Mouse (Mus musculus): ENCODE measurements around the gene Insl6.

Gene Insl6

GRCm38 (mm10) chr19:29287863-29288262, 37.3 kb downstream of the Insl6 start:
- no peak for DNase-seq (ENCODE audit: low spot score)

DNA sequence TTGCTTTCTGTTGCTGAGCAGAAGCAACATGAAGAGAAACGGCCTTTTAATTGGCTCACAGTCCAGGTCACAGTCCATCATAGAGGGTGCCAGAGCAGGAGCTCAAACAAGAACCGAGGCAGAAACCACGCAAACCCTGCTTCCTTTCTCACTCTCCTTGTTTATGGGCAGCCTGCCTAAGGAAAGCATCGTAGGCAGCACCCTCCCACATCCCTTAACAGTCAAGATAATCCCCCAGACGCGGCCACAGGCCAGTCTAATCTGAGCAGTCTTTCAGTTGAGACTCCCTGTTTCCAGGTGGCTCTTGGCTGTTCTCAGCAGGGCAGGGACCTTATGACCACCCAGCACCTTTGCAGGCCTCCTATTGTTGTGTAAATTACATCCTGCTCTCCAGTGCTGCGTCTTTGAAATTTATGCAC, 39.7 kb downstream of the Insl6 start:
- no peak for DNase-seq (ENCODE audit: low spot score)

- no peak for DNase-seq (ENCODE audit: low spot score)
Observed at GRCm38 (mm10) chr19:29278944-29279587, 46.1 kb downstream of the Insl6 start.

DNA sequence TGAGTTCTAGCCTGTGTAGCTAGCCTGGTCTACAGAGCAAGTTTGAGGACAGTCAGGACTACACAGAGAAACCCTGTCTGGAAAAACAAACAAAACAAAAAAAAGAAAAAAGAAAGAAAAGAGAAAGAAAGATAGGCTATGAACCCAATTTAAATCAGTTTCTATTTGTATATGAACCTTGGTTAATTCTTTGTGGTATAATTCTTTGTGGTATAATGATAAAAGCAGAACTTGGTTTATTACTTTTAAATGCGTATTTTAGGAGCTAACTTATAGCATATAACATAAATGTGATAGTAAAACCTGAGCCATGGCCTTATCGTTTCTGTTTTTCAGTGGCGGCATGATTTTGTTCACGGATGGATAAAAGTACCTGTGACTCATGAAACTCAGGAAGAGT, 48.7 kb downstream of the Insl6 start:
- no peak for DNase-seq (ENCODE audit: low spot score)

- no peak for DNase-seq (ENCODE audit: low spot score)
Observed at GRCm38 (mm10) chr19:29272011-29272809, 52.9 kb downstream of the Insl6 start.

Measured in ovary, postnatal 36 days (tissue).